Mouse (Mus musculus) T-helper 2 cell (primary cell): Measurements from ENCODE around the gene Hoxa11.

Experiments used
- in situ Hi-C: fragments of 300-600 bp; cut with MboI, MseI; formaldehyde crosslinking; loops from one replicate; pipeline ENCODE4 v1.15.1; 2025; ENCODE audit warnings: high pct_unique_total_duplicates

The Hoxa11 gene

GRCm38 (mm10) chr6:52234428-52235140 lies 11.0 kb downstream of the Hoxa11 start:
- in situ Hi-C loops, result loop anchor here (10.0 kb wide), 1 partner anchor 1060 kb away; no protein-coding TSS in a partner anchor

GRCm38 (mm10) chr6:52233546-52234427 lies 11.8 kb downstream of the Hoxa11 start:
- in situ Hi-C loops, result loop anchor here (10.0 kb wide), 1 partner anchor 1059 kb away; no protein-coding TSS in a partner anchor

GRCm38 (mm10) chr6:52232984-52233545 lies 12.5 kb downstream of the Hoxa11 start:
- in situ Hi-C loops, result loop anchor here (10.0 kb wide), 1 partner anchor 1058 kb away; no protein-coding TSS in a partner anchor

GRCm38 (mm10) chr6:52232568-52232965 lies 13.0 kb downstream of the Hoxa11 start:
- in situ Hi-C loops, result loop anchor here (10.0 kb wide), 1 partner anchor 1058 kb away; no protein-coding TSS in a partner anchor

- in situ Hi-C loops, result loop anchor here (10.0 kb wide), 1 partner anchor 1057 kb away; no protein-coding TSS in a partner anchor
Observed at GRCm38 (mm10) chr6:52231885-52232567, 13.6 kb downstream of the Hoxa11 start.

- in situ Hi-C loops, result loop anchor here (10.0 kb wide), 1 partner anchor 1056 kb away; no protein-coding TSS in a partner anchor
Observed at GRCm38 (mm10) chr6:52230516-52231165, 15.0 kb downstream of the Hoxa11 start, which contains the start of gene Hoxa9. Gene Hoxa9 (minus strand): TSS chr6:52231089.

GRCm38 (mm10) chr6:52229558-52230416 lies 15.8 kb downstream of the Hoxa11 start:
- in situ Hi-C loops, result loop anchor here (10.0 kb wide), 2 partner anchors 365 to 1055 kb away; no protein-coding TSS in a partner anchor

- in situ Hi-C loops, result loop anchor here (10.0 kb wide), 1 partner anchor 364 kb away; no protein-coding TSS in a partner anchor
Observed at GRCm38 (mm10) chr6:52228475-52229465, 16.8 kb downstream of the Hoxa11 start.

GRCm38 (mm10) chr6:52227470-52228222 lies 18.0 kb downstream of the Hoxa11 start:
- in situ Hi-C loops, result loop anchor here (10.0 kb wide), 1 partner anchor 363 kb away; no protein-coding TSS in a partner anchor

- in situ Hi-C loops, result loop anchor here (10.0 kb wide), 1 partner anchor 362 kb away; no protein-coding TSS in a partner anchor
Observed at GRCm38 (mm10) chr6:52226569-52227257, 18.9 kb downstream of the Hoxa11 start.

GRCm38 (mm10) chr6:52225612-52226568 lies 19.7 kb downstream of the Hoxa11 start:
- in situ Hi-C loops, result loop anchor here (10.0 kb wide), 1 partner anchor 361 kb away; no protein-coding TSS in a partner anchor

- in situ Hi-C loops, result loop anchor here (5.0 to 10.0 kb wide), 3 partner anchors 360 to 628 kb away; no protein-coding TSS in a partner anchor
Observed at GRCm38 (mm10) chr6:52224895-52225611, 20.6 kb downstream of the Hoxa11 start.

- in situ Hi-C loops, result loop anchor here (5.0 to 10.0 kb wide), 3 partner anchors 359 to 627 kb away; no protein-coding TSS in a partner anchor
Observed at GRCm38 (mm10) chr6:52223939-52224760, 21.5 kb downstream of the Hoxa11 start.

GRCm38 (mm10) chr6:52222729-52223128 lies 22.9 kb downstream of the Hoxa11 start:
- in situ Hi-C loops, result loop anchor here (5.0 to 10.0 kb wide), 3 partner anchors 358 to 625 kb away; no protein-coding TSS in a partner anchor
